Comparison of ENCODE assay signal across 9 mouse cellular contexts in genomic region chr1:143917623-143918022, GRCm38 (mm10).
A peak's percentile ranks its signal among the peaks of the same experiment; 100 is the strongest.
DNase-seq lines count a peak whose midpoint lies in the region; ATAC-seq and TF ChIP-seq lines count a peak whose summit lies in the region.
"Had no signal": no experiment of that assay in that cellular context is flagged by ENCODE, and none has a peak within 500 bp of the region (broad histone marks: within the 10 kb centered on the region; RNA-seq: fewer than 3 reads in every experiment).

No protein-coding gene starts in this region.

- peaks cover 7% of the 10 kb centered on the region for H3K4me1 ChIP-seq in forebrain, embryonic 13.5 days
- H3K4me1 ChIP-seq in forebrain, embryonic 11.5 days (replicated peaks; ENCODE audit: control insufficient read depth, insufficient read depth, low read length): no peaks in the 10 kb centered on the region

- H3K27me3 ChIP-seq in forebrain, embryonic 13.5 days: no peaks in the 10 kb centered on the region
- H3K27me3 ChIP-seq in forebrain, embryonic 11.5 days (ENCODE audit: control insufficient read depth, insufficient read depth, low read length): no peaks in the 10 kb centered on the region
- H3K27me3 ChIP-seq in myocyte (ENCODE audit: control insufficient read depth, insufficient read depth, insufficient read length): no peaks in the 10 kb centered on the region

- no peak for TF ChIP-seq POLR2A in myocyte (IDR thresholded peaks at IDR 0.05; ENCODE audit: insufficient read length, low read depth)

- H3K4me2 ChIP-seq in forebrain, embryonic 13.5 days: no peak overlapping the region
- no peak overlapping the region for H3K4me2 ChIP-seq in forebrain, embryonic 11.5 days (ENCODE audit: low read depth, low read length, severe bottlenecking)
- H3K4me2 ChIP-seq in myocyte (ENCODE audit: low read depth): no peak overlapping the region
- H3K4me2 ChIP-seq: midbrain, embryonic 12.5 days had no signal

- H3K36me3 ChIP-seq in forebrain, embryonic 13.5 days (ENCODE audit: poor library complexity, severe bottlenecking): no peaks in the 10 kb centered on the region
- no peaks in the 10 kb centered on the region for H3K36me3 ChIP-seq in forebrain, embryonic 11.5 days (ENCODE audit: control insufficient read depth, insufficient read depth, low read length)
- H3K36me3 ChIP-seq in myocyte (ENCODE audit: control insufficient read depth, insufficient read depth): no peaks in the 10 kb centered on the region
- H3K36me3 ChIP-seq: midbrain, embryonic 12.5 days had no signal

- no peak overlapping the region for H3ac ChIP-seq in myocyte (ENCODE audit: control insufficient read depth, insufficient read length)

- no peak overlapping the region for H3K4me3 ChIP-seq in forebrain, embryonic 13.5 days
- H3K4me3 ChIP-seq in forebrain, embryonic 11.5 days (ENCODE audit: low read depth, low read length): no peak overlapping the region
- no peak overlapping the region for H3K4me3 ChIP-seq in myocyte
- H3K4me3 ChIP-seq: midbrain, embryonic 12.5 days had no signal

- H3K79me2 ChIP-seq in myocyte (ENCODE audit: control insufficient read depth, insufficient read depth): no peaks in the 10 kb centered on the region

- H3K9ac ChIP-seq in forebrain, embryonic 13.5 days: no peak overlapping the region
- no peak overlapping the region for H3K9ac ChIP-seq in forebrain, embryonic 11.5 days (ENCODE audit: low read length)
- H3K9ac ChIP-seq: midbrain, embryonic 12.5 days had no signal

- no peak for DNase-seq in forebrain, embryonic 11.5 days (ENCODE audit: low spot score)
- peak; percentile 30 for DNase-seq in CD4-positive helper T cell, adult 2 months (ENCODE audit: low read depth, low spot score)
- DNase-seq in gastrocnemius, adult 18-20 months (ENCODE audit: low spot score): peak; percentile 43
- peak; percentile 57 for DNase-seq in left cerebral cortex, adult 11 months (ENCODE audit: low spot score)
- DNase-seq in thymus, postnatal 4 days: peak; percentile 66

- no peak overlapping the region for H3K27ac ChIP-seq in forebrain, embryonic 13.5 days
- no peak overlapping the region for H3K27ac ChIP-seq in forebrain, embryonic 11.5 days (ENCODE audit: low read depth, low read length)
- H3K27ac ChIP-seq: midbrain, embryonic 12.5 days had no signal

- ATAC-seq in forebrain, embryonic 13.5 days: peak; percentile 57; the same call in 1 of the 2 replicates
- no peak for ATAC-seq in forebrain, embryonic 11.5 days (replicated peaks; ENCODE audit: low FRiP score)
- ATAC-seq in inflammation-experienced regulatory T-cells, adult 6 months: no peak

- WGBS in forebrain, embryonic 13.5 days: 77% methylated on average over 5 of the region's 5 CpGs
- 81% methylated on average over 5 of the region's 5 CpGs for WGBS in forebrain, embryonic 11.5 days

- no peaks in the 10 kb centered on the region for H3K9me3 ChIP-seq in forebrain, embryonic 13.5 days (replicated peaks)
- no peaks in the 10 kb centered on the region for H3K9me3 ChIP-seq in forebrain, embryonic 11.5 days (ENCODE audit: control insufficient read depth, low read length)
- H3K9me3 ChIP-seq: midbrain, embryonic 12.5 days had no signal

TF ChIP-seq in myocyte, 11 proteins besides CTCF, POLR2A, EP300 and RAD21:
- TF ChIP-seq CEBPB (IDR thresholded peaks at IDR 0.05; ENCODE audit: insufficient read depth, poor library complexity, severe bottlenecking) (no peak), USF1 (IDR thresholded peaks at IDR 0.05; ENCODE audit: low read depth) (peak; percentile 66), MAX (IDR thresholded peaks at IDR 0.05; ENCODE audit: low read depth) (no peak)
TF ChIP-seq in myocyte: peak in this region for 1.
